Mouse (Mus musculus): Measurements from ENCODE around the gene Abca15. TPM values are rescaled to one million over a fixed set of nuclear protein-coding genes. Genes with fewer than 3 reads are reported as not detected.

Abca15 gene
- total and polyA plus RNA-seq, 3 experiments = not detected

- TF ChIP-seq CTCF (IDR thresholded peaks at IDR 0.05) (0 out of 2 replicates have a peak, but pooled peaks have one; percentile 15), EP300 (IDR thresholded peaks at IDR 0.05; ENCODE audit: insufficient read depth, low read depth, low read length) (no peak)
- H3K27ac ChIP-seq = no peak overlapping the region
- no peaks in the 10 kb centered on the region for H3K4me1 ChIP-seq (ENCODE audit: control insufficient read depth, insufficient read depth, low read length)
- DNase-seq = no peak
- intact Hi-C loops (cut with DNase I) = no loop called here
- no peak overlapping the region for H3K9ac ChIP-seq (ENCODE audit: low read depth, low read length)
- H3K4me3 ChIP-seq = no peak overlapping the region
- no peaks in the 10 kb centered on the region for H3K27me3 ChIP-seq (ENCODE audit: control insufficient read depth, insufficient read depth, low read length)
- H3K36me3 ChIP-seq (ENCODE audit: control insufficient read depth, insufficient read depth, low read length) = no peaks in the 10 kb centered on the region
- no peaks in the 10 kb centered on the region for H3K79me2 ChIP-seq (replicated peaks; ENCODE audit: control insufficient read depth, insufficient read depth, low read length)
- 35% methylated on average over 13 of the region's 13 CpGs for WGBS
Observed at GRCm38 (mm10) chr7:120361159-120361558, 32.7 kb downstream of the Abca15 start.

- intact Hi-C loops (cut with DNase I) = no loop called here
- H3K4me3 ChIP-seq = no peak within 1 kb of the TSS
- H3K27ac ChIP-seq = no peak within 1 kb of the TSS
- no peak within 1 kb of the TSS for H3K9ac ChIP-seq (ENCODE audit: low read depth, low read length)
- TF ChIP-seq POLR2A (IDR thresholded peaks at IDR 0.05; ENCODE audit: insufficient read depth, low read depth, low read length) = no peak
- TF ChIP-seq EP300 (IDR thresholded peaks at IDR 0.05; ENCODE audit: insufficient read depth, low read depth, low read length) = no peak
- TF ChIP-seq CTCF (IDR thresholded peaks at IDR 0.05) = no peak
- H3K4me1 ChIP-seq (ENCODE audit: control insufficient read depth, insufficient read depth, low read length) = no peaks in the 10 kb centered on the region
- peak in 1 of 2 experiments; percentile 14 for DNase-seq
- no peaks in the 10 kb centered on the region for H3K79me2 ChIP-seq (replicated peaks; ENCODE audit: control insufficient read depth, insufficient read depth, low read length)
- WGBS = 49% methylated on average over 10 of the region's 10 CpGs
- H3K36me3 ChIP-seq (ENCODE audit: control insufficient read depth, insufficient read depth, low read length) = no peaks in the 10 kb centered on the region
- H3K27me3 ChIP-seq (ENCODE audit: control insufficient read depth, insufficient read depth, low read length) = no peaks in the 10 kb centered on the region
Observed at GRCm38 (mm10) chr7:120409447-120409846, 81.0 kb downstream of the Abca15 start, which contains the start of gene Abca16. Gene Abca16, plus strand, starts transcription at chr7:120409647.

GRCm38 (mm10) chr7:120412391-120412790 lies 83.9 kb downstream of the Abca15 start:
- no peaks in the 10 kb centered on the region for H3K36me3 ChIP-seq (ENCODE audit: control insufficient read depth, insufficient read depth, low read length)
- H3K79me2 ChIP-seq (replicated peaks; ENCODE audit: control insufficient read depth, insufficient read depth, low read length) = no peaks in the 10 kb centered on the region
- H3K27ac ChIP-seq = no peak overlapping the region
- intact Hi-C loops (cut with DNase I) = no loop called here
- no peaks in the 10 kb centered on the region for H3K4me1 ChIP-seq (ENCODE audit: control insufficient read depth, insufficient read depth, low read length)
- no peak overlapping the region for H3K9ac ChIP-seq (ENCODE audit: low read depth, low read length)
- H3K4me3 ChIP-seq = no peak overlapping the region
- TF ChIP-seq POLR2A (IDR thresholded peaks at IDR 0.05; ENCODE audit: insufficient read depth, low read depth, low read length) (no peak), CTCF (IDR thresholded peaks at IDR 0.05) (no peak), EP300 (IDR thresholded peaks at IDR 0.05; ENCODE audit: insufficient read depth, low read depth, low read length) (no peak)
- DNase-seq = no peak
- WGBS = 62% methylated on average over 1 of the region's 1 CpGs
- H3K27me3 ChIP-seq (ENCODE audit: control insufficient read depth, insufficient read depth, low read length) = no peaks in the 10 kb centered on the region

GRCm38 (mm10) chr7:120426625-120427024 lies 98.2 kb downstream of the Abca15 start:
- Histone ChIP-seq H3K9ac (ENCODE audit: low read depth, low read length) (no peak overlapping the region), H3K27ac (no peak overlapping the region), H3K27me3 (ENCODE audit: control insufficient read depth, insufficient read depth, low read length) (no peaks in the 10 kb centered on the region), H3K36me3 (ENCODE audit: control insufficient read depth, insufficient read depth, low read length) (no peaks in the 10 kb centered on the region), H3K4me3 (no peak overlapping the region), H3K4me1 (ENCODE audit: control insufficient read depth, insufficient read depth, low read length) (no peaks in the 10 kb centered on the region), H3K79me2 (replicated peaks; ENCODE audit: control insufficient read depth, insufficient read depth, low read length) (no peaks in the 10 kb centered on the region)
- intact Hi-C loops (cut with DNase I) = no loop called here
- 30% methylated on average over 3 of the region's 3 CpGs for WGBS
- TF ChIP-seq CTCF (IDR thresholded peaks at IDR 0.05) (no peak), POLR2A (IDR thresholded peaks at IDR 0.05; ENCODE audit: insufficient read depth, low read depth, low read length) (no peak), EP300 (IDR thresholded peaks at IDR 0.05; ENCODE audit: insufficient read depth, low read depth, low read length) (no peak)
- DNase-seq = no peak

- Histone ChIP-seq H3K36me3 (ENCODE audit: control insufficient read depth, insufficient read depth, low read length) (no peaks in the 10 kb centered on the region), H3K4me3 (no peak overlapping the region), H3K79me2 (replicated peaks; ENCODE audit: control insufficient read depth, insufficient read depth, low read length) (no peaks in the 10 kb centered on the region), H3K27ac (no peak overlapping the region), H3K4me1 (ENCODE audit: control insufficient read depth, insufficient read depth, low read length) (no peaks in the 10 kb centered on the region), H3K27me3 (ENCODE audit: control insufficient read depth, insufficient read depth, low read length) (no peaks in the 10 kb centered on the region), H3K9ac (ENCODE audit: low read depth, low read length) (no peak overlapping the region)
- intact Hi-C loops (cut with DNase I) = no loop called here
- DNase-seq = no peak
- TF ChIP-seq CTCF (IDR thresholded peaks at IDR 0.05) (no peak), EP300 (IDR thresholded peaks at IDR 0.05; ENCODE audit: insufficient read depth, low read depth, low read length) (no peak), POLR2A (IDR thresholded peaks at IDR 0.05; ENCODE audit: insufficient read depth, low read depth, low read length) (no peak)
Observed at GRCm38 (mm10) chr7:120431464-120431863, 103.0 kb downstream of the Abca15 start.

Other genes starting within 250 kb of the Abca15 start
- not detected for gene Dnah3, start 233.4 kb upstream of the Abca15 start, total RNA-seq (2021)
- gene Dnah3, start 233.4 kb upstream of the Abca15 start, polyA plus RNA-seq (2012; rRNA removed) = 0.59 TPM in 1 of 2 replicates, not detected in the other
- 10 to 100 TPM; 22.2 to 24.1 TPM for gene Tmem159, start 226.3 kb upstream of the Abca15 start, total RNA-seq (2021)
- 29.9 and 38.1 TPM in 2 replicates for gene Tmem159, start 226.3 kb upstream of the Abca15 start, polyA plus RNA-seq (2012; rRNA removed)
- gene Zp2, start 183.4 kb upstream of the Abca15 start, total RNA-seq (2021) = under 1 TPM; 0.29 to 0.41 TPM
- gene Zp2, start 183.4 kb upstream of the Abca15 start, polyA plus RNA-seq (2012; rRNA removed) = 0.41 and 0.76 TPM in 2 replicates
- under 1 TPM; 0.10 to 0.20 TPM for gene Anks4b, start 154.8 kb upstream of the Abca15 start, total RNA-seq (2021)
- gene Anks4b, start 154.8 kb upstream of the Abca15 start, polyA plus RNA-seq (2012; rRNA removed) = not detected in 2 replicates
- gene Crym, start 126.6 kb upstream of the Abca15 start, total RNA-seq (2021) = under 1 TPM; 0.34 to 0.37 TPM
- gene Crym, start 126.6 kb upstream of the Abca15 start, polyA plus RNA-seq (2012; rRNA removed) = 0.39 and 0.47 TPM in 2 replicates
- not detected for gene Abca14, start 124.7 kb upstream of the Abca15 start, total RNA-seq (2021)
- 0.06 TPM in 1 of 2 replicates, not detected in the other for gene Abca14, start 124.7 kb upstream of the Abca15 start, polyA plus RNA-seq (2012; rRNA removed)
- gene Abca16, start 81.0 kb downstream of the Abca15 start, total RNA-seq (2021) = not detected
- gene Abca16, start 81.0 kb downstream of the Abca15 start, polyA plus RNA-seq (2012; rRNA removed) = not detected in 2 replicates

All from heart, adult 2 months (tissue).